Mouse (Mus musculus) brain, embryonic 14.5 days (tissue): ENCODE data around the gene Slamf9.

ENCODE experiments used
- CTCF ChIP-seq: fragments of 200-500 bp; IDR thresholded peaks from 2 replicates; pipeline ENCODE4 v1.5.1; 2012; ENCODE audit warnings: inconsistent platforms, mild to moderate bottlenecking, moderate library complexity, borderline replicate concordance; ENCODE audit not compliant: insufficient read depth, insufficient read length; ENCODE audit errors: extremely low read depth
- POLR2A ChIP-seq: fragments of 200-500 bp; IDR thresholded peaks from 2 replicates; pipeline ENCODE4 v1.6.1; 2012; ENCODE audit warnings: mild to moderate bottlenecking, inconsistent platforms, borderline replicate concordance; ENCODE audit not compliant: poor library complexity, insufficient read depth, insufficient read length, severe bottlenecking; ENCODE audit errors: extremely low read depth

DNA sequence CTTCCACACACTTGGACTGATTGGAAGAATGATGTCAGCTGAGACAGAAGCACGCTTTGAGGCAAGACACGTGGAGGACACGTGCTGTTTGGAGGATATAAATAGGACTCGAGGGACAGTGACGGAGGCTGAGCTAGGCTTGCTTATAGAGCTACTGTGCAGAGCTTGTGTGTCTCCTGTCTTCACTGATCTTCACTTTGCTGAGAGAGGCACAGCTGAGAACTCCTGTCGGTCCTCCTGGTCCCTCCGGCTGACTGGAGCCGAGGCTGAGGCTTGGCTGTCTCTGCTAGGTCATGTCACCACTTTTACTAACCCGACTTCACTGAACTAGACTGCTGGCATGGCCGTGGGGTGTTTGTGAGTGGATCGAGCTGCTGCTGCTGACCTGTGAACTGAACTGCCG, 48.5 kb downstream of the Slamf9 start:
- TF ChIP-seq POLR2A = no peak
- no peak for TF ChIP-seq CTCF
